Mouse (Mus musculus) testis, adult 2 months (tissue): ENCODE results near the gene Frmd4a.
"Not testable (repeated sequence)": the region's sequence is repeated elsewhere in the genome, so short reads cannot be mapped to it uniquely, and the experiment has no call there.

Experiments
- CTCF ChIP-seq: fragments of 200-500 bp; IDR thresholded peaks from 2 replicates; pipeline ENCODE4 v1.5.1; 2012; ENCODE audit warnings: low read depth, mild to moderate bottlenecking, inconsistent platforms, low read length, moderate library complexity; ENCODE audit not compliant: control insufficient read depth, insufficient read depth, insufficient replicate concordance
- POLR2A ChIP-seq: fragments of 200-500 bp; IDR thresholded peaks from 2 replicates; pipeline ENCODE4 v1.6.1; 2012; ENCODE audit warnings: low read depth, mild to moderate bottlenecking, inconsistent platforms, low read length, moderate library complexity; ENCODE audit not compliant: control insufficient read depth

DNA sequence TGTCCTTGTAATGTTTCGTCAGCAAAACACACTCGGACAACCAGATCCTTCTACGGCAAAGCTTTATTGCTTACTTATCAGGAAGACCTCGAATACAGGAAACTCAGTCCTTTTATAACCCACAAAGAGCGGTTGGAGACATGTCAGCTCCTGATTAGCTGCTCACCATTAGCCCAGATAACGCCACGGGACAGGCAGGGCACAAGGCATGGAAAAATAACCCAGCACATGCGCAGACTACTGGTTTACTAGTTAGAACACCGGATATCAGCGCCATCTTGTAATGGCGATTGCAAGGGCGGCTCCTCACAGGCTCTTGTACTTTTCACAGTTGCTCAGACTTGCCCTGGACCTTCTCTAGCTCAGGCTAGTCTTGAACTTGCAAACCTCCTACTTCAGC, 241.3 kb downstream of the Frmd4a start:
- not testable (repeated sequence) for TF ChIP-seq CTCF, POLR2A
